Mouse (Mus musculus) lung, postnatal 25 days (tissue): ENCODE measurements around the gene Cog2.

ENCODE experiments used
- DNase-seq: peaks from one replicate; pipeline ENCODE4 v3.0.0; 2022; ENCODE audit warnings: low spot score

The Cog2 gene

DNA sequence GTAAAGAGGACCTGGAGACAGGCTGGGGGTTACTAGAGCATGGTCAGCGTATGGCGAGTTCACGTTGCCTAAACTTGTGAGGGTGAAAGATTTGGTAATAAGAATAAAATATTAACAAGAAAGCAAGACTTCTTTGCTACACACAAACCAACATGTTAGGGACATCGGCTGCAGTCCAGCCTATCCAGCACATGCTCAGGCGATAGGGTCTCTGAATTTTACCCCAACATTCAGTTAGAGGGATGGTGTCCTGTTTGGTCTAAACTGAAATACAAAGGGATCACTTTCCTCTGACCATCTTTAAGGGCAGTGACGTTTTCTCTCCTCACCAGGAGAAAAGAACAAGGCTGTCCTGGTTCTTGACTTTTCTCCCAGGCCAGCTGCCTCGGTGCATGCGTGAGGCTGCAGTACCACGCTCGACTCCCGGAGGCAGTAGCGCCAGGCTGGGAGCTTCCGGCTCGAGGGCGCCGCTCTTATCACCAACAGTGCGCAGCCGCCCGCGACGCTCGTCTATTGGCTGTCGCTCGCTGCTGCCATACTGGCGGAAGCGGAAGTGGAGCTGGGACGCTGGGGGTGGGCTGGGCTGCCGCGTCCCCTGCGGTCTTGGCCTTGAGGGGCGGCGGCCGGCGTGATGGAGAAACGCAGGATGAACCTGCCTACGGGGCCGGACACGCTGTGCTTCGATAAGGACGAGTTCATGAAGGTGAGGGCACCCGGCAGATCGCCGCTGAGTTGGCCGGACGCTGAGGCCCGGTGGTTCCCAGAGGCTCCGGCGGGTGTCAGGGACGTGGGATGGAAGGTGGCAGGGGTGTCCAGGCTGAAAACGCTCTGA lies at the start of gene Cog2:
Gene Cog2 (plus strand): TSS at position 519 of the 832 bp plus-strand sequence.
- DNase-seq: peak; percentile 90

DNA sequence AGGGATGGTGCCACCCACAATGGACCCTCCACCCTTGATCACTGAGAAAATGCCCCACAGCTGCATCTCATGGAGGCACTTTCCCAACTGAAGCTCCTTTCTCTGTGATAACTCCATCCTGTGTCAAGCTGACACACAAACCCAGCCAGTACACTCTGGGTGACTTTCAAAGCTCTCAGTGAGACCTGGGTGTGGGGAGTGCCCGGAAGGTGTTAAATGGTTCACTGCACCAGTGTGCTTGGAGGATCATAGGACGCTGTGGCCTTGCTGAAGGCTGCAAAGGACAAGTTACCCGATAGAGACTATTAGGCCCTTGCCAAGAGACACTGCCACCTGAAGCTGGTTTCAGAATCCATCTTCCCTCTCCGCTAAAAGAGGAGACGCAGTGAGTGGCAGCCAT lies 44.9 kb upstream of the Cog2 start:
- no peak for DNase-seq

DNA sequence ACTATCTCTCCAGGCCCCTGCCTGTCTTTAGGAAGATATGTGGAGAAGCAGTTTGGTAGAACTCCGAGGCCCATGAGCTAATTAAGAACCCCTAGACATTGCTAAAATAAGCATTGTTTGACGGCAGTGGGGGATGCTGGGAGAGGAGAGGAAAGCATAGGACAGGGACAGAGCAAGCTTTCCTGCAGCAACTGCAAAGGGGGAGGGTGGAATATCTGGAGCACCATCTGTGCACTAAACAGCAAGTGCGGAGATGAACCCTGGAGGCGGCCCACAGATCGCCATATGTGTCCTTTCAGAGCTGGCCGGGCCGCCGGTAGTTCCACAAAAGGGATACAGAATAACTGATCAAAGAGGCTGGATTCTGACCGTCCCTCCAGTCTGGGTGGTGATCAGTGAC lies 43.9 kb upstream of the Cog2 start:
- DNase-seq: no peak

DNA sequence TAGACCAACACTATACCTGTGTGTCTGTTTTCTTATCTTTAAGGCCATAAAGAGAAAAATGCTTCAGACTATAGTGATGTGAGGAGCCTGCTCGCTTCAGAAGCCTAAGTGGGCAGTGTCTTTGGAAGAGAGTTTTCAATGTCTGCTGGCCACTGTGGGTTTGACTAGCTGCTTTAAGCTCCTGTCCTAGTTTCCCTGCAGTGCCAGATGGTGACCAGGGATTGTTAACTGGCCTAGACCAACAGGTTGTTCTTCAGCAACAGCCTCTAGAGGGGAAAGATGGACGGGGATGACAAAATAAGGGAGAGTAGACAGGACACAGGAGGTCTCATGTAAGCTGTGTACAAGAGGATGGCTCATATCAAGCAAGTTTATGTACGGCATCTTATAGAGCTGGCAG lies 41.3 kb upstream of the Cog2 start:
- DNase-seq: no peak

DNA sequence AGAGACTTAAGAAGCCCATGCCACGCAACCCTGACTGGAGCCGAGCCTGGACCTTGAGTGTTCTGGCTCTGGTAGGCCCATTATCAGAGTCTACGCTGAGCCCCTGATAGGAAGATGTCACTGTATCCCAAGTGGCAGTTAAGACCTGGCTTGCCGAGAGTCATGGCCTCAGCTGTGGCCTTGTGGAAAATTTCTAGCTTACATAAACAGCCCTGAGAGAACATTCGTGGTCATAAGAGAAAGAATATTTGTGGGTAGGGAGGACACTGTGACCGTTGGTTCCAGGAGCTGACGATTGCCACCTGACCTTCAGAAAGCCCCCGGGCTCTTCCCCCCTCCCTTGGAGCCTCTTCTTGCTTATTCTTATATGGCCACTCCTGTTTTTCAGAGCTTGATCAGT lies 40.2 kb upstream of the Cog2 start:
- no peak for DNase-seq

DNA sequence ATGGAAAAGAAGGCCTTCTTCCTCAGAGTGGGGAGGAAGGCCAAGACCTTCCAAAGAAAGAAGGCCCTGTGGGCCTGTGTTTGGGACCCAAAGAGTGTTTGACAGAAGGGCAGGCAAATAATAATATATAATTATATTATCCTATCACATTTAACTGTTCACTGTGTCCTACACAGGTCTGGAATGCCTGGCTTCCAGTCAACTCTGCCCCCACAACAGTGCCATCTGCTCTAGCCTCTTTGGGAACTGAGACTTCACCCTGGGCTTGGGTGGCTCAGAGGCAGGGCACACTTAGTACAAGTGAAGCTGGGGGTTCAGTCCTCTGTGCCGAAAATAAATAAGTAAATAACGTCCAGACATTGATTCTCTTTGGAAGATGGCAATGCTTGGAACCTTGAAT lies 37.8 kb upstream of the Cog2 start:
- no peak for DNase-seq

DNA sequence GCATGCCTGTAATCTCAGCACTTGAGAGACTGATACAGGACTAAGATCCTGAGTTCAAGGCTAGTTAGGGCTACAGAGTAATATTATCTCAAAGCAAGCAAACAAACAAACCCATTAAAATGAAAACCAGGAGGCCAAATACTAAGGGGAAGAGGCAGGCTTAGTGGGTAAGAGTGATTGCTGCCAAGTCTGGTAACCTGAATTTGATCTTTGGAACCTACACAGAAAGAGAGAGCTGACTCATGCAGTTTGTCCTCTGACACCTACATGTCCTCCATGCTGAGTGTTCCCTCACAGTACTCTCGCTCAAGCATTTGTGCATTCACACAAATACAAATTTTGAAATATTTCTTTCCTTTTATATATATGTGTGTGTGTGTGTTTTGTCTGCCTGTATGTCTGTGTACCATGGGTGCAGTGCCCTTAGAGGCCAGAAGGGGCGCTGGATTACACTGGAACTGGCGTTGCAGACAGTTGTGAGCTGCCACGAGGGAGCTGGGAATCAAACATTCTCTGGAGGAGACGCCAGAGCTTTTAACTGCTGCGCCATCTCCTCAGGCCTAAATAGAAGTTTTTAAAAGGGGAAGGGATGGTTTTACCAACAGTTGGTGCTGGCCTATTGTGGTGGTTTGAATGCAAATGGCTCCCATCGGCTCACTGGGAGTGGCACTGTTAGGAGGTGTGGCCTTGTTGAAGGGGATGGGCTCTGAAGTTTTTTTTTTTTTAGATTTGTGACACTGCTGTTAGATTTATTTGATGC lies 37.0 kb upstream of the Cog2 start:
- no peak for DNase-seq

DNA sequence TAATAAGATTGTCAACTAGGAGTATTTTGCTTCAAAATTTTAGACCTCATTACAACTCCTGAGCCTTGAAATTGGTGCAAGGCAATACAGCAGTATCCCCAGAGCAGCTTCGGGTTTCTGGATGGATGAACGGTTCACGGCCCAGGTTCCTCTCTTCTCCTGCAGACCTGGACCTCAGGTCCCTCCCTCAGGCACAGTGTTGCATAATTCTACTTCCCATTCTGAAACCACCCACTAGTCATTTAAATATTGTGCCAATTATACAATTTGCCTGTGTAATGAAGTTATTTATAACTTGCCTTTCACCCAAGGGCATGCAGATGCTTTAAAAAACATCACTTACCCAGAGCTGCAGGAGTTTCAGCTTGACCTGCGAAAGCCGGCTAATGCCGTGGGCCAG lies 31.3 kb upstream of the Cog2 start:
- DNase-seq: no peak

DNA sequence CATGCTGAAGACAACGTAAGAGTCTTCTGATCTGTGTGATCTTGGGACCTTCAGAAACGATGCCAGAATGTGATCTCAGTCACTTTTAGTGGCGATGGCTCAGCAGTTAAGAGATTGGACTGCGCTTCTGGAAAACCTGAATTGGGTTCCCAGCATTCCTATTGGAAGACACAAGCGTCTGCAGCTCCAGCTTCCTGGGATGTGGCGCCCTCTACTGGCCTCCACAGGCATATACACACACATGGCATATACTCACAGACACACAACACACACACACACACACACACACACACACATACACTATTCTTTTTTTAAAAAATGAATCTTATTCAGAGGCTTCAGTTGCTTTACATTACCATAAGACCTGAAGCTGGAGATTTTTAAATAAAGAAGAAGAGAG lies 30.8 kb upstream of the Cog2 start:
- DNase-seq: no peak

DNA sequence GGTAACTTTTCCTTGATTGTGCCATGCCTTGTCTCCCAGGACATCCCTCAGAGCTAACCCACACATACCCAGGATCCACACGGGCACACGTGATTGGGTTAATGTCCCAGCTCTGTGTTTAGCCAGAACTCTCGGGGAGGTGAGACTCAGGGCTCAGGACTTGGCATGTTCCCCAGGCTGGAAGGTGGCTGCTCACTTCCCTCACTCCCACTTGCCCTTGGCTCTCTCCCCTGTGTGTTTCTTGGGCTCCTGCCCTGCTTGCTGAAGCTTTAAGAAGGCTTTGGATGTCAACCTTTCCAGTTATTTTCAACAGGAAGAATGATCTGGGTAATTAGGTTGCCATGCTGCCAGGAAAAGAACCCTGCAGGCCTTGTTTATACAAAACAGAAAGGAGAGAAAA lies 26.2 kb upstream of the Cog2 start:
- no peak for DNase-seq

DNA sequence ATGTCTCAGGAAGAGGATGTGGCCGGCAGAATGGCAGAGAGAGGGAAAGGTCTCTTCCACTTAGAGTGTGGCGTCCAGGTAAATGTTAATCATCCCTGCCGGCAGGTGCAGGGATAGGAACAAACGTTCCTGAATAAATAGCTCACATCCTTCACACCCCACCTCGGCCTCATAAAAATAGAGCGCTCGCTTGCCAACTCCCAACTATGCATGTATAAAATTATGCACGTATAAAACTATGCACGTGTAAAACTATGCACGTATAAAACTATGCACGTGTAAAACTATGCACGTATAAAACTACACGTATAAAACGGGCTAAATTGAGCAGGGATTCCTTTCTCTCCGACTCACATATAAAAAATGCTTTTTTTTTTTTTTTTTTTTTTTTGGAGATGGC lies 25.6 kb upstream of the Cog2 start:
- no peak for DNase-seq

DNA sequence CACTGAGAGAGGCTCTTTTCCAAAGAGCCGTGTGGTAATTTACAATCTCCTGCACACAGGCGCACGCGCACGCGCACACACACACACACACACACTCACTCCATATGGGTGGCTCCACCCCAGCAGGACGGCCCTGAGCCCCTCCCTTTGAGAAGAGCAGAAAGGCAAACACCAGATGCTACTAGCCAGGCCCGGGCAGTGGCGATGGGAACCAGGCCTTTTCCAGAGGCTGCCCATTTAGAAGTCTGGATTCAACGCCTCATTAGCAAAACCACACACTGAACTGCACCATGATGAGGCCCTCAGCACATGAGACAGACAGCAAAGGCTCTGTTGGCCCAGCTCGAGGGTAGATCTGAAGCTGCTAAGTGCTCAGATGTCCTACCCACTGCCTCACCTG lies 24.9 kb upstream of the Cog2 start:
- DNase-seq: no peak

DNA sequence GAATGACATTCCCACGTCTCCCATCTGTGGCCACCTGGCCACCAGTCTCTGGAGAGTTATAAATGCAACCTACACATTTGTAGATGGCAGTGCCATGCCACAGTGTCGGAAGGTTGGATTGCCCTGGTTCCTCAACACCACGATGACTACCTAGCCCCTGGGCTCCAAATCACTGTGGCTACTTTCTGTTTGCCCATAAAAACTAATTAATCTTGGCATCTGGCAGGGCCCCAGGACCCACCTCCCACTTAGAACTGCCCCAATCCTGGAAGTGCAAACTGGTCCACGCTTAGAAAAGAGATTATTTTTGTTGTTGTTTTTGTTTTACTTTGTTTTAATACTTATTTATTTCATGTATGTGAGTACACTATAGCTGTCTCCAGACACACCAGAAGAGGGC lies 24.3 kb upstream of the Cog2 start:
- no peak for DNase-seq

DNA sequence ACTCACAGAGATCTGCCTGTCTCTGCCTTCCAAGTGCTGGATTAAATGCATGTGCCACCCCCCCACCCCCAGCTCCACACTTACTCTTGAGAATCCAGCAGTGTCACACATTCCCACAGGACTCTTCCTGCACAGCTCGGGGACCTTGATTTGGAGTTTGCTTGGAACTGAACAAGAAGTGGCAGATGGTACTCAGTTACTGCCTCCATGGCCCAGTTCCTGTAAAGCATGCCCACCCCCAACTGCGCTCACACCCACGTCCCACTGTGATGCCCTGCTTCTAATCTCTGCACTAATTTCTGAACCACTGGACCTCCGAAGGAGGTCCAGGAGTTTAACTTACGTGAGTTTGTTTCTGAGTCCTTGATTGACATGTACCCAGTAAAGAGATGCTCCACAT lies 23.7 kb upstream of the Cog2 start:
- DNase-seq: no peak

DNA sequence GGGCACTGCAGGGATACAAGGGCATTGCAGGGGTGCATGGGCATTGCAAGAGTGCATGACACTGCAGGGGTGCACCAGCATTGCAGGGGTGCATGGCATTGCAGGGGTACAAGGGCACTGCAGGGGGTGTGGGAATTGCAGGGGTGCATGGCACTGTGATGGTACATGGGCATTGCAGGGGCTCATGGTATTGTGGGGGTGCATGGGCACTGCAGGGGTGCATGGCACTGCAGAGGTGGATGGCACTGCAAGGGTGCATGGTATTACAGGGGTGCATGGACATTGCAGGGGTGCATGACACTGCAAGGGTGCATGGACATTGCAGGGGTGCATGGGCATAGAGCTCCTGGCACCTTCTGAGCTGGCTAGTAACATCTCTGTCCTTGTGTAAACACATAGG lies 22.2 kb upstream of the Cog2 start:
- DNase-seq: no peak

DNA sequence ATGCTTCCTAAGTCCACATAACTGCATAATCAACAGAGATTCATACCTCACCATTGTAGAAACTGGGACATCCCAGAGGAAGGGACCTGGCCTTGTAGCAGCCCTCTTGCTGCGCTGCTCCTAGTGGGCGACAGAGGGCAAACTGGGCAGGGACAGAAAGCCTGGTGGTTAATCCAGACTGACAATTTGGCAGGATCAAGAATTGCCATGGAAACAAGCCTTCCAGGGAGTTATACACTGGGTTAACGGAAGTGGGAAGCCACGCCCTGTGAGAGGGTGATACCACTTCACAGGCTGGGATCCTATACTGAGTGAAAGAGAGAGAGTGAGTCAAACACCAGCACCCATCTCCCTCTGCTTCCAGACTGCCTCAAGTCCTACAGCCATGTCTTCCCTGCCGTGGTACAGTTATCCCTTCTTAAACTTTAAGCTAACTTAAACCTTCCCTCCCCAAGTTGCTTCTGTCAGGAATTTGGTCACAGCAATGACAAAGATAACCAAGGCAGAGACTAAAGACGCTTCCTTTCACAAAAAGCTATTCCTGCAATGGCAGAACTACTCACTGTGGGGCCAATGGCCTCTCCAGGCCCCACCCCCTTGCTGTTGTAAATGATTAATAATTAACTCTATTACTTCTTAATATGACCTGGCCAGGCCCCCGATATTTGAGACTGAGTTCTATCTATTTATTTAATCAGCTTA lies 21.2 kb upstream of the Cog2 start:
- no peak for DNase-seq

DNA sequence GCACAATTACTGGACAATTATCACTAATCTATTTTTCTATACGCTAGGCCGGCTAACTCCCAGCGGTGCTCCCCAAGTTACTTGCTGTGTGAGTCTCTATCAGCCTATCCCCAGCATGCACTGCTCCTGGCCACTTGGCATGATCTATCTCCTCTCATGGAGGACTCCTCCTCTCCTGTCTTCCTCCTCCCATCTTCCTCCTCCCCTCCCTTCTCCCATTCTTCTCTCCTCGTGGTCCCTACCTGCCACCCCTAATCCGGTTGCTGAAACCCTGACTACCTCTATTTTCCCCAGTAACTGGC lies 20.7 kb upstream of the Cog2 start:
- DNase-seq: no peak

DNA sequence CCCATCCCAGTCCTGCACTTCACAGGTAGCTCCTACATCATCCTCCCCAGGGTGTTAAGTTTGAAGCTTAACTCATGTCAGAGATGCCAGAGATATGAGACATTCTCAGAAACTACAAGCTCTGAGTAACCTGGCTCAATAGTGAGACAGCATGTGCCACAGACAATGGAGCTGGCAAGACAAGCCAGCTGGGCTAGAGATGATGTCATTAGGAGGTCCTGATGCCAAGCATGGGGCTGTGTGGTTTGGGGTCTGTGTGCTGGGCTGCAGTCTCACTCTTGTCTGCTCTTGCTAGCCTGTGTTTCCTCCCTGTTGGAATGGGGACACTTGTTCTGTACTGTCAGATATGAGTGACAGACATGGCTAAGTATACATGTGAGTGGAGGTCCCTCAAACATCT lies 14.9 kb upstream of the Cog2 start:
- no peak for DNase-seq

DNA sequence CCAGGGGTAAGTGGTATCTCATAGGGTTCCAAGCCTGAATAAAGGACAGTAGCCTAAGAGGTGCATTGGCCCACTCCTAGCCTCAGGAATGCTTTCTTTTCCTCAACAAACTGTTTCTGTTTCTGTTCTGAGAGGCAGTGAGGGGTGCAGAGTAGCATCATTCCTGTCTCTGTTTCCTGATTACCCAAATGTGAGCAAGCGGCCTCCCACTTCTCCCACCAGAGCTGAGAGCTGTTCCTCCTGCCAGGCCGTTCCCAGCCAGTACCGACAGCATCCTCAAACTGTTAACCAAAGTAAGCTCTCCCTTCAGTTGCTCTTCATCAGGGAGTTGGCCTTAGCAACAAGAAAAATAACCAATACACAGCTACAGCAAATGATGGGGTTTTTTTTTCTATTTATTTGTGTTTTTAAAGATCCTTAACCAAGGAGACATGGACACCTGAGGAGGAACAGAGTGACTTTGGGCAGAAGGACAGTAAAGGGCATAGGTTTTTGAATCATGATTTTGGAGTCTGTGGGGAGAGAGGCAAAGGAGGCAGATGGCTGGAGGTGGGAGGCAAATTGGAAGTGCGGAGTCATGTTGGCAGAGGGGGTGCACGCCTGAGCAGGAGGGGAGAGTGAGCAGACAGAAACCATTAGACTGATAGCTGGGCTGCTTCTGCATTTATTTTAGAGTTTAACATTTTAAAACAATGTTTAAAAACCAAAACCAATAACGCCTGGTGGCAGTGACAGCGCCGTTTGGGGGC lies 12.8 kb upstream of the Cog2 start:
- DNase-seq: no peak

DNA sequence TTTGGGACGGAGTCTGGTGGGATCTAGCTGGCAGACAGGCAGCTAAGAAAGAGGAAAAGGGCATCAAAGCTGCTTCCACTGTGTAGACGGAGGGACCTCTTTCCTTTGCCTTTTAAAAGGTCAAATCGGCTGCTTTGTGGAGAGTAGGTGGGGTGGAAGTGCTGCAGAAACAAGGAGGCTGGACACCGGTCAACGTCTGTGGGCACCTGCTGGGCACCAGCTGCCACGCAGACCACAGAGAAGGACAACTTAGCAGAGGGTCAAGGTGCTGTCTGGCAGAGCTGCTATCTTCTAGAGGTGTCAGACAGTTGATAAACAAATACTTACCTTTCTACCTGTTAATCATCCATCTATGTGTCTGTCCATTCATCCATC lies 12.3 kb upstream of the Cog2 start:
- no peak for DNase-seq

DNA sequence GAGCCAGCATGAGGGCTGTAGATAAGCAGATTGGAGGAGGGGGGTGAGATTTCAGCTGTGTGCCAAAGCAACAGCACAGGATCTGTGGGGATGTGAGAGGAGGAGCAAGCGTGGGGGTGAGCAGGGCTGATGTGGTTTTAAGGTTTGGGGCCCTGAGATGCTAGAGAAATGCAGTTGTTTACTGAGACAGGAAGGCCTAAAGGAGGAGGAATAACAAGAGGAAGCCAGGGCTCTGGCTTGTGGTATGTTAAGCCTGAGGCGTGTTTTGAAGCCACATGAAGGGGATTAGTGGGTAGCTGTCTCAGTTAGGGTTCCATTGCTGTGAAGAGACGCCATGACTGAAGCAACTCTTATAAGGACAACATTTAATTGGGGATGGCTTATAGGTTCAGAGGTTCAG lies 11.4 kb upstream of the Cog2 start:
- DNase-seq: no peak

DNA sequence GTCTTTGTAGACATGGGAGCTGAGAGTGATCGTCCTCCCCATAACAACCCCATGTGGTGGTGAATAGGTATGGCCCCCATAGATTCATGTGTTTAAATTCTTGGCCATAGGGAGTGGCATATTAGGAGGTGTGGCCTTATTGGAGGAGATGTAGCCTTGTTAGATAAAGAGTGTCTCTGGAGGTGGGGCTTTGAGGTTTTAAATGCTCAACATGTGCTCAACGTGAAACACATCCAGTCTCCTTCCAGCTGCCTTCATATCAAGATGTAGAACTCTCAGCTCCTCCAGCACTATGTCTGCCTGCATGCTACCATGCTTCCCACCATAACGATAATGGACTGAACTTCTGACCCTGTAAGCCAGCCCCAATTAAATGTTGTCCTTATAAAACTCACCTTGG lies 4.5 kb upstream of the Cog2 start:
- DNase-seq: no peak

DNA sequence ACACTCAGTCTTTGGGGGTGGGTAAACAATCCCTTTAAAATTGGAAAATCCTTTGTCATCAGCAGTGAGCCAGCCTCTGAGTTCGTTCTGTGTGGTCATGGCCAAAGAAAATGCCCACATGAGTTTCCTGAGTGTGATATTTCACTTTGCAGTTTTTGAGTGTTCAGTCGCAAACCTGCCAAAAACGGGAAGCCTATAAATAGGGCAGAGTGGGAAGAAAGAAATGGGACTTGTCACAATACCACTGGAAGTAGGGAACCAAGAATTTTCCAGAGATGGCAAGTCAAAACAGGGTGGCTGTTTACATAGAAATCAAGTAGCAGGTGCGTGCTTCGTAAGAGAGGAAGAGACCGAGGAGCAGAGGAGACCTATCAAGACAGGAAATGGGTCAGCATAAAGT lies 4.0 kb upstream of the Cog2 start:
- no peak for DNase-seq
